Mouse (Mus musculus) frontal cortex, adult (tissue): Measurements from ENCODE around the gene AC170998.1.
"Not testable (repeated sequence)": the region's sequence is repeated elsewhere in the genome, so short reads cannot be mapped to it uniquely, and the experiment has no call there.

ENCODE experiments used
- ATAC-seq: cut with Nextera tagmentation; 2 replicates; pipeline ENCODE4 v1.9.2; 2017; ENCODE audit warnings: mild to moderate bottlenecking, moderate library complexity, mixed read lengths; ENCODE audit not compliant: low TSS enrichment

Gene AC170998.1

GRCm38 (mm10) chr17:28760736-28761312 lies 34.9 kb downstream of the AC170998.1 start:
- ATAC-seq, result no peak

- peak; percentile 74; the same call in 1 of the 2 replicates for ATAC-seq
These were observed 36.0 kb downstream of the AC170998.1 start for GRCm38 (mm10) chr17:28761871-28762270.

- no peak for ATAC-seq
These were observed 40.3 kb downstream of the AC170998.1 start for GRCm38 (mm10) chr17:28766203-28766602.

GRCm38 (mm10) chr17:28766781-28767515 lies 41.1 kb downstream of the AC170998.1 start:
- ATAC-seq, result no peak

- ATAC-seq, result no peak
These were observed 43.4 kb downstream of the AC170998.1 start, which contains the start of gene Mapk13 for GRCm38 (mm10) chr17:28769121-28769874. TSS of gene Mapk13 (plus strand) at chr17:28769297.

- ATAC-seq, result peak; percentile 47; the same call in 1 of the 2 replicates
These were observed 44.1 kb downstream of the AC170998.1 start for GRCm38 (mm10) chr17:28769875-28770421.

- ATAC-seq, result no peak
These were observed 45.4 kb downstream of the AC170998.1 start for GRCm38 (mm10) chr17:28771289-28771688.

GRCm38 (mm10) chr17:28774303-28774702 lies 48.4 kb downstream of the AC170998.1 start:
- ATAC-seq, result not testable (repeated sequence)

GRCm38 (mm10) chr17:28775161-28775560 lies 49.3 kb downstream of the AC170998.1 start:
- ATAC-seq, result no peak
